Mouse (Mus musculus): ENCODE measurements around the gene Atxn1.

DNA sequence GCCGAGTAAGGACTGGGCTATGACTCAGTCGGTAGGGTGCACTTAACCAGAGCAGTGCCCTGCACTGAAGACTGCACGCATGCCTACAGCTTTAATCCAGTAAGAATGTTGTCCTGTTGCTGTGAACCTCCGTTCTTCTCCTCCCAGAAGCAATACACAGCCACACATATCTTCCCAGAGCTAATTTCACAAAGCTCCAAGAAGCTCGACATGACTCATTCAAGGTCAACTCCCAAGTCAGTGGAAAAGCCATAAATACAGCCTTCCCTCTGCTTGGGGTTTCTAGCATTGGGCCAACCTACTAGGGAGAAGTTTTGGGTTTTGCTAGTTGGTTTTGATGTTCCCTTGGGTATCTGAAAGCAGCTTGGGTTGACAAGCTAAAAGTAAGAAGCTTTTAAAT lies 33.6 kb downstream of the Atxn1 start:
- no peak for TF ChIP-seq CTCF (IDR thresholded peaks at IDR 0.05; ENCODE audit: insufficient read depth, low read depth, low read length)
- no peak for TF ChIP-seq POLR2A (IDR thresholded peaks at IDR 0.05; ENCODE audit: insufficient read depth, low read depth, low read length)

All from olfactory bulb, adult 2 months (tissue).